13 mouse cellular contexts compared by ENCODE assay signal in genomic region chr9:71763273-71763672, GRCm38 (mm10).
"Had no signal": no experiment of that assay in that cellular context is flagged by ENCODE, and none has a peak within 500 bp of the region (broad histone marks: within the 10 kb centered on the region; RNA-seq: fewer than 3 reads in every experiment).

No protein-coding gene starts in this region.

- H3K4me3 ChIP-seq: liver, embryonic 13.5 days; lung, embryonic 15.5 days; megakaryocyte, embryonic 14.5 days; midbrain, embryonic 12.5 days had no signal

- H3K36me3 ChIP-seq: liver, embryonic 13.5 days; lung, embryonic 15.5 days; midbrain, embryonic 12.5 days had no signal

- H3K27me3 ChIP-seq: lung, embryonic 15.5 days had no signal

- H3K27ac ChIP-seq: liver, embryonic 13.5 days; lung, embryonic 15.5 days; macrophage; midbrain, embryonic 12.5 days had no signal

- DNase-seq: kidney, postnatal 4 days; left cerebral cortex, postnatal 4 days; liver; liver, embryonic 13.5 days; liver, postnatal 0 days; lung, postnatal 14 days; right cerebral cortex, postnatal 14 days; thymus, adult 2 months; thymus, postnatal 25 days had no signal
